ENCODE assay signal across 8 mouse cellular contexts in the genomic region with DNA sequence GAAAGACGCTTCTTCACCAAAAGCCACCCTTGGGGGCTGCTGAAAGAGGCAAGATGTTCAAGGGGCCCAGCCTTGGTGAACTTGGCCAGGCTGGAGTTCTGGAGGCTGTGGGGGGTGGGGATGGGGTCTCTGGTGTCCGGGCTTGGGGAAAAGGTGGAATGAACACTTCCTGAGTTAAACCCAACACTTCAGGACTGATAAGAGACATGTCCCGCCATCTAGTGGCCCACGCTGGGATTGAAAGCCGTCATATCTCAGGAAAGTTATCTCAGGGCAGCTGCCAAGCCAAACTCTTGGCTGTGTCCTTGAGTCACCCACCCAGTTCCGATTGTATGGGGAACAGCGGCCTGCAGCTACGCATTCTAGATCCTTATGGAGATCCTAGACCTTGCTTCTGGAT. TPM values are rescaled to one million over a fixed set of nuclear protein-coding genes. Genes with fewer than 3 reads are reported as not detected.
DNase-seq lines count a peak whose midpoint lies in the region; ATAC-seq and TF ChIP-seq lines count a peak whose summit lies in the region.

No protein-coding gene starts in this region.

- H3K4me2 ChIP-seq in heart, embryonic 12.5 days = peak overlapping the region; percentile 45
- peak overlapping the region; percentile 27 for H3K4me2 ChIP-seq in liver, embryonic 12.5 days
- no peak overlapping the region for H3K4me2 ChIP-seq in neural tube, embryonic 11.5 days (ENCODE audit: low read depth)

- no peaks in the 10 kb centered on the region for H3K9me3 ChIP-seq in E14TG2a.4 (ENCODE audit: low read length)
- no peaks in the 10 kb centered on the region for H3K9me3 ChIP-seq in forebrain, embryonic 10.5 days
- no peaks in the 10 kb centered on the region for H3K9me3 ChIP-seq in heart, embryonic 12.5 days (replicated peaks)
- no peaks in the 10 kb centered on the region for H3K9me3 ChIP-seq in liver, embryonic 12.5 days (replicated peaks)
- H3K9me3 ChIP-seq in neural tube, embryonic 11.5 days (ENCODE audit: control insufficient read depth, low read length) = no peaks in the 10 kb centered on the region

- no peak overlapping the region for H3K4me3 ChIP-seq in E14TG2a.4 (replicated peaks; ENCODE audit: low read length)
- no peak overlapping the region for H3K4me3 ChIP-seq in forebrain, embryonic 10.5 days
- no peak overlapping the region for H3K4me3 ChIP-seq in heart, embryonic 12.5 days
- no peak overlapping the region for H3K4me3 ChIP-seq in liver, embryonic 12.5 days
- H3K4me3 ChIP-seq in neural tube, embryonic 11.5 days (ENCODE audit: low read depth, low read length) = no peak overlapping the region

- H3K4me1 ChIP-seq in E14TG2a.4 (replicated peaks; ENCODE audit: low read depth, low read length) = peaks cover 37% of the 10 kb centered on the region
- H3K4me1 ChIP-seq in forebrain, embryonic 10.5 days = peaks cover 24% of the 10 kb centered on the region
- peaks cover 35% of the 10 kb centered on the region for H3K4me1 ChIP-seq in heart, embryonic 12.5 days (replicated peaks)
- H3K4me1 ChIP-seq in liver, embryonic 12.5 days = peaks cover 8% of the 10 kb centered on the region; the same call in 1 of the 2 replicates
- no peaks in the 10 kb centered on the region for H3K4me1 ChIP-seq in neural tube, embryonic 11.5 days (ENCODE audit: control insufficient read depth, insufficient read depth, low read length)

- H3K27me3 ChIP-seq in E14TG2a.4 (ENCODE audit: insufficient read depth, low read length) = 0 out of 2 replicates have a peak, but pooled peaks cover 7% of the 10 kb centered on the region
- no peaks in the 10 kb centered on the region for H3K27me3 ChIP-seq in forebrain, embryonic 10.5 days (ENCODE audit: poor library complexity, severe bottlenecking)
- 0 out of 2 replicates have a peak, but pooled peaks cover 3% of the 10 kb centered on the region for H3K27me3 ChIP-seq in heart, embryonic 12.5 days (replicated peaks)
- peaks cover 13% of the 10 kb centered on the region; the same call in 1 of the 2 replicates for H3K27me3 ChIP-seq in liver, embryonic 12.5 days (replicated peaks)
- H3K27me3 ChIP-seq in neural tube, embryonic 11.5 days (ENCODE audit: control insufficient read depth, insufficient read depth, low read length) = no peaks in the 10 kb centered on the region; the same call in 1 of the 2 replicates

- peak; percentile 74 for TF ChIP-seq CTCF in E14TG2a.4 (conservative IDR thresholded peaks at IDR 0.05; ENCODE audit: low read length)

- peak; percentile 30; the same call in 1 of the 2 replicates for ATAC-seq in heart, embryonic 12.5 days (ENCODE audit: insufficient number of reproducible peaks, low FRiP score)
- ATAC-seq in liver, embryonic 12.5 days = no peak
- no peak for ATAC-seq in neural tube, embryonic 11.5 days (ENCODE audit: insufficient read depth, low FRiP score, low TSS enrichment)

- H3K9ac ChIP-seq in heart, embryonic 12.5 days = no peak overlapping the region
- H3K9ac ChIP-seq in liver, embryonic 12.5 days = no peak overlapping the region
- H3K9ac ChIP-seq in neural tube, embryonic 11.5 days (ENCODE audit: low read length) = no peak overlapping the region

- H3K27ac ChIP-seq in forebrain, embryonic 10.5 days = no peak overlapping the region
- no peak overlapping the region for H3K27ac ChIP-seq in heart, embryonic 12.5 days (ENCODE audit: poor library complexity, severe bottlenecking)
- H3K27ac ChIP-seq in liver, embryonic 12.5 days = no peak overlapping the region
- no peak overlapping the region for H3K27ac ChIP-seq in neural tube, embryonic 11.5 days (ENCODE audit: low read depth, low read length)

- no peaks in the 10 kb centered on the region for H3K36me3 ChIP-seq in E14TG2a.4 (ENCODE audit: insufficient read depth, low read length)
- H3K36me3 ChIP-seq in forebrain, embryonic 10.5 days (replicated peaks) = no peaks in the 10 kb centered on the region
- H3K36me3 ChIP-seq in heart, embryonic 12.5 days = no peaks in the 10 kb centered on the region
- no peaks in the 10 kb centered on the region for H3K36me3 ChIP-seq in liver, embryonic 12.5 days
- no peaks in the 10 kb centered on the region for H3K36me3 ChIP-seq in neural tube, embryonic 11.5 days (ENCODE audit: control insufficient read depth, insufficient read depth, low read length)

- DNase-seq in c-Kit-positive CD71-positive TER-119-negative erythroid progenitor cells, embryonic 14.5 days (ENCODE audit: low read depth) = peak; percentile 25
- DNase-seq in forebrain, embryonic 10.5 days (ENCODE audit: extremely low spot score, low spot score) = peak; percentile 76
- DNase-seq in kidney, postnatal 14 days = peak; percentile 90
- DNase-seq in neural tube, embryonic 11.5 days (ENCODE audit: low spot score) = peak; percentile 83
- DNase-seq in telencephalon, adult 2 months (ENCODE audit: low read depth, low spot score) = peak; percentile 35

- WGBS in forebrain, embryonic 10.5 days = 27% methylated on average over 8 of the region's 8 CpGs
- WGBS in heart, embryonic 12.5 days = 11% methylated on average over 8 of the region's 8 CpGs
- 6% methylated on average over 8 of the region's 8 CpGs for WGBS in liver, embryonic 12.5 days (ENCODE audit: insufficient replicate concordance)
- 22% methylated on average over 8 of the region's 8 CpGs for WGBS in neural tube, embryonic 11.5 days

RNA-seq across cellular contexts. Expression of a gene that starts 14.2 kb away (rescaled TPM):
- 6.6 and 6.7 TPM in 2 replicates for polyA plus RNA-seq in forebrain, embryonic 10.5 days (2016; fragmentation: Nextera tagmentation; extraction: Ambion mirVana)
- 28.3 and 29.6 TPM in 2 replicates for polyA plus RNA-seq in heart, embryonic 12.5 days (2016; fragmentation: Nextera tagmentation; extraction: Ambion mirVana)
- polyA plus RNA-seq in liver, embryonic 12.5 days (2016; fragmentation: Nextera tagmentation; extraction: Ambion mirVana) = 14.0 and 15.5 TPM in 2 replicates
- 5.1 and 8.0 TPM in 2 replicates for polyA plus RNA-seq in neural tube, embryonic 11.5 days (2014; fragmentation: Nextera tagmentation; extraction: Ambion mirVana)

Comparison
In these comparisons a context has a peak if more than half of its experiments do, and no peak if none do; other contexts are left out.
1. DNase-seq: peak in every context shown above with its lines; median percentile 90 in kidney, postnatal 14 days; 83 in neural tube, embryonic 11.5 days; 76 in forebrain, embryonic 10.5 days; 35 in telencephalon, adult 2 months; 25 in c-Kit-positive CD71-positive TER-119-negative erythroid progenitor cells, embryonic 14.5 days.